Mouse (Mus musculus): ENCODE measurements around the gene Myoz1. TPM values are rescaled to one million over a fixed set of nuclear protein-coding genes. Genes with fewer than 3 reads are reported as not detected.

Myoz1 gene
- total and polyA plus RNA-seq, 3 experiments, result 0.15 TPM; not detected in 1

DNA sequence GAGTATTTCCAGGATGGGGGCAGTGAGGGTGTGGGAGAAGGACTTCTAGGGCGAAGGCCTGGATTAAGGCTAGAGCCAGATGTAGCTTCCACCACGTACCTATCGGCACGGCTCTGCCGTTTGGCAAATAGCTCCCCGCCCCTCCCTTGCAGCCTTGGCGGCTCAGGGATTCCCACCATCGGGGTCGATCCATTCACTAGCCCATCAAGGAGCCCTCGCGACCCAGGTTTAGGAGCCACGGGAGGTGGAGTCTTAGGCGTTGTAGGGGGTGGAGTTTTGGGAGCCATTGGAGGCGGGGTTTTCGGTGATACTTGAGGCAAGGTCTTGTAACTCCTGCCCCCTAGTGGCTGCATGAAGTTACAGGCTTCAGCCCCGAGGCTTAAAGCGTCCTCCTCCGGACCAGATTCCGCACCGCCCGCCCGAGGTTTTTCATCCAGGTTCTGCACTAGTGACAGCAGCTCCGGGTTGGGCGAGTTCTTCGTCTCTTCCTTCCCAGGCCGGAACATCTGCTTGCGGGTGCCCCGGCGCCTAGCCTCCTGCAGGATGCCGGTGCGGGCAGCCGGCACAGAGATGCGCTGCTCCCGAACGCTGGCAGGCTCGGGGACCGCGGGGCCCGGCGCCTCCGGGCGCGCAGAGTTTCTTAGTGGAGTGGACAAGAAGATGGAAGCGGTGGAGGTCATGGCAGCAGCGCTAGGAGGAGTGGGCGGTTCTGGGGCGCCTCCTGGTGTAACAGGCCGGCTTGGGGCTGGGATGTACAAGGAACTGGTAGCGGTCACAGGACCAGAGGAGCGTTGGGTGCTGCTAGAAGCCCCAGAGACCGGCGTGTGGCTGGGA is 4.7 kb upstream of the Myoz1 start (continued):
- TF ChIP-seq TCF12 (IDR thresholded peaks at IDR 0.05; ENCODE audit: low read depth, low read length) (no peak), MYC (IDR thresholded peaks at IDR 0.05; ENCODE audit: low read depth, low read length) (no peak), KAT2A (conservative IDR thresholded peaks at IDR 0.05; ENCODE audit: low read depth, low read length) (no peak)

DNA sequence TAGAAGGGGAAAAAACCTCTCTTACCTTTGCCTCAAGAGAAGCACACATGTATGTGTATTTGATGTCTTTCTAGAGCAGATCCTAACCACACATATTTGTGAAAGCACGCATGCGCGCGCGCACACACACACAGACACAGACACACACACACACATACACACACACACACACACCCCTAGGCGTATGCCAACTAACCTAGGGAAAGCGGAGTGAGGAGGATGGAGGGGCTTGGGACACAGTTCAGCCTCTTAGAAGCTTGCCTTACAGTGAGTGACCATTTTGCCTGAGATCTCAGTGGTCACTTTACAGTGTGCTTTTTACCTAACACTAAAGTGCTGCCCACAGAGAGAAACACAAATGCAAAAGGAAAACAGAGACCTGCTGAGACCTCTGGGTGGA is 3.3 kb upstream of the Myoz1 start:
- H3K27ac ChIP-seq (ENCODE audit: control insufficient read depth, low read depth, low read length), result no peak overlapping the region
- no peaks in the 10 kb centered on the region for H3K9me3 ChIP-seq (replicated peaks; ENCODE audit: insufficient read depth, low read length)
- H3K9ac ChIP-seq (ENCODE audit: control insufficient read depth, low read depth, low read length, poor library complexity, severe bottlenecking), result no peak overlapping the region
- DNase-seq (ENCODE audit: low read depth, low spot score), result no peak
- H3K4me1 ChIP-seq (ENCODE audit: control insufficient read depth in 1 of 2, insufficient read depth in 2 of 2, low read length in 2 of 2), result peaks cover 0 to 15% of the 10 kb centered on the region in 2 experiments; a peak in 2 of 4 replicates
- H3K79me2 ChIP-seq (ENCODE audit: control insufficient read depth, insufficient read depth, low read length, poor library complexity), result no peaks in the 10 kb centered on the region
- TF ChIP-seq E2F4 (IDR thresholded peaks at IDR 0.05; ENCODE audit: borderline replicate concordance, low read depth, low read length) (no peak), GATA1 (IDR thresholded peaks at IDR 0.05; ENCODE audit: low read depth, low read length) (no peak), ZMIZ1 (IDR thresholded peaks at IDR 0.05; ENCODE audit: low read depth, low read length) (no peak), MEF2A (IDR thresholded peaks at IDR 0.05; ENCODE audit: extremely low read depth, insufficient replicate concordance, low read depth, low read length, poor library complexity, severe bottlenecking) (no peak), EP300 (IDR thresholded peaks at IDR 0.05; ENCODE audit: low read depth in 1 of 2, low read length in 2 of 2) (no peak), TCF12 (IDR thresholded peaks at IDR 0.05; ENCODE audit: low read depth, low read length) (no peak), KAT2A (conservative IDR thresholded peaks at IDR 0.05; ENCODE audit: low read depth, low read length) (no peak), HCFC1 (IDR thresholded peaks at IDR 0.05; ENCODE audit: low read depth, low read length) (no peak), USF2 (IDR thresholded peaks at IDR 0.05; ENCODE audit: borderline replicate concordance in 1 of 2, insufficient read depth in 1 of 2, low read depth in 1 of 2, low read length in 2 of 2) (no peak), CHD1 (IDR thresholded peaks at IDR 0.05; ENCODE audit: low read depth, low read length) (no peak), MXI1 (IDR thresholded peaks at IDR 0.05; ENCODE audit: low read depth, low read length) (no peak)
- no peaks in the 10 kb centered on the region for H3K36me3 ChIP-seq (ENCODE audit: control insufficient read depth in 1 of 2, insufficient read depth in 2 of 2, low read length in 2 of 2)
- H3K27me3 ChIP-seq (ENCODE audit: control insufficient read depth in 1 of 2, insufficient read depth in 2 of 2, low read length in 2 of 2), result peaks cover 0 to 12% of the 10 kb centered on the region in 2 experiments; a peak in 1 of 4 replicates
- H3K4me3 ChIP-seq (ENCODE audit: control insufficient read depth in 1 of 2, insufficient read depth in 1 of 2, low read depth in 2 of 2, low read length in 2 of 2), result no peak overlapping the region

DNA sequence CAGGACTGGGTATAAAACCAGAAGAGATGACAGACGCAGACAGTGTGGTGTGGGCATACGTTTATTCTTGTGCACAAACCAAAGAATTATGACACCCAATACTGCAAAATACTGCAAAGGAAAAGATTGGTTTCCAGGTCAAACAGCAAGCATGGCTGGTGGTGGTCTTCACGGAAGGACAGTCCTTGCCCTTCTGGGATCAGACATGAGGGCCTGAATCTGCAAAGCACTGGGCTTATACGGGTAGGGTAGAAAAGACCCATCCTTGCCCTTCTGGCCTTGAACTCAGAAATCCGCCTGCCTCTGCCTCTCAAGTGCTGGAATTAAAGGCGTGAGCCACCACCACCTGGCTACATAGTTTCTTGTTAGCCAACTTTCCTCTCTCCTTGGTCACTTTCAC is 2.6 kb upstream of the Myoz1 start:
- peaks cover 0 to 8% of the 10 kb centered on the region in 2 experiments; a peak in 1 of 4 replicates for H3K27me3 ChIP-seq (ENCODE audit: control insufficient read depth in 1 of 2, insufficient read depth in 2 of 2, low read length in 2 of 2)
- H3K9me3 ChIP-seq (replicated peaks; ENCODE audit: insufficient read depth, low read length), result no peaks in the 10 kb centered on the region
- peaks cover 0 to 3% of the 10 kb centered on the region in 2 experiments; a peak in 1 of 4 replicates for H3K36me3 ChIP-seq (ENCODE audit: control insufficient read depth in 1 of 2, insufficient read depth in 2 of 2, low read length in 2 of 2)
- H3K9ac ChIP-seq (ENCODE audit: control insufficient read depth, low read depth, low read length, poor library complexity, severe bottlenecking), result no peak overlapping the region
- no peak for TF ChIP-seq MAX (IDR thresholded peaks at IDR 0.05; ENCODE audit: low read length)
- no peak for TF ChIP-seq CHD1 (IDR thresholded peaks at IDR 0.05; ENCODE audit: low read depth, low read length)
- TF ChIP-seq NRF1 (IDR thresholded peaks at IDR 0.05; ENCODE audit: insufficient read depth, low read depth, low read length, poor library complexity, severe bottlenecking), result no peak
- TF ChIP-seq TAL1 (IDR thresholded peaks at IDR 0.05; ENCODE audit: low read length), result no peak
- no peak for TF ChIP-seq KAT2A (conservative IDR thresholded peaks at IDR 0.05; ENCODE audit: low read depth, low read length)
- no peak for TF ChIP-seq ETS1 (IDR thresholded peaks at IDR 0.05; ENCODE audit: low read depth, low read length)
- TF ChIP-seq ZMIZ1 (IDR thresholded peaks at IDR 0.05; ENCODE audit: low read depth, low read length), result no peak
- no peak for TF ChIP-seq MXI1 (IDR thresholded peaks at IDR 0.05; ENCODE audit: low read depth, low read length)
- no peak for TF ChIP-seq POLR2A (IDR thresholded peaks at IDR 0.05; ENCODE audit: control insufficient read depth in 1 of 2, insufficient read depth in 1 of 2, low read depth in 1 of 2, low read length in 2 of 2, poor library complexity in 1 of 2)
- no peak for TF ChIP-seq NELFE (IDR thresholded peaks at IDR 0.05; ENCODE audit: low read depth, low read length)
- no peak for TF ChIP-seq EP300 (IDR thresholded peaks at IDR 0.05; ENCODE audit: low read depth in 1 of 2, low read length in 2 of 2)
- H3K4me3 ChIP-seq (ENCODE audit: control insufficient read depth in 1 of 2, insufficient read depth in 1 of 2, low read depth in 2 of 2, low read length in 2 of 2), result no peak overlapping the region
- no peak for DNase-seq (ENCODE audit: low read depth, low spot score)
- H3K4me1 ChIP-seq (ENCODE audit: control insufficient read depth in 1 of 2, insufficient read depth in 2 of 2, low read length in 2 of 2), result peaks cover 0 to 15% of the 10 kb centered on the region in 2 experiments; a peak in 2 of 4 replicates
- H3K27ac ChIP-seq (ENCODE audit: control insufficient read depth, low read depth, low read length), result no peak overlapping the region
- no peaks in the 10 kb centered on the region for H3K79me2 ChIP-seq (ENCODE audit: control insufficient read depth, insufficient read depth, low read length, poor library complexity)
